Mouse (Mus musculus) hindbrain, embryonic 16.5 days (tissue): ENCODE results near the gene Gm20458. TPM values are rescaled to one million over a fixed set of nuclear protein-coding genes. Genes with fewer than 3 reads are reported as not detected.

Experiments used
- ATAC-seq: fragments of 200-750 bp; cut with Nextera tagmentation; 2 replicates; pipeline ENCODE4 v1.8.0; 2017; ENCODE audit warnings: moderate TSS enrichment, moderate library complexity
- H3K27ac ChIP-seq: fragments of 300-500 bp; sonication (generic); 2 replicates; pipeline ENCODE4 v1.5.1; 2014; ENCODE audit warnings: low read depth, mild to moderate bottlenecking, control low read depth, low read length, moderate library complexity
- H3K27me3 ChIP-seq: fragments of 300-500 bp; sonication (generic); replicated peaks from 2 replicates; pipeline ENCODE4 v1.6.1; 2014; ENCODE audit warnings: low read length; ENCODE audit not compliant: control insufficient read depth, insufficient read depth
- H3K36me3 ChIP-seq: fragments of 300-500 bp; sonication (generic); 2 replicates; pipeline ENCODE4 v1.6.1; 2014; ENCODE audit warnings: mild to moderate bottlenecking, low read length, moderate library complexity, mixed read lengths; ENCODE audit not compliant: control insufficient read depth, insufficient read depth
- H3K4me1 ChIP-seq: fragments of 300-500 bp; sonication (generic); 2 replicates; pipeline ENCODE4 v1.6.1; 2014; ENCODE audit warnings: low read depth, low read length; ENCODE audit not compliant: control insufficient read depth, insufficient read depth
- H3K4me2 ChIP-seq: fragments of 300-500 bp; sonication (generic); 2 replicates; pipeline ENCODE4 v1.6.1; 2014; ENCODE audit warnings: mild to moderate bottlenecking, low read length, control low read depth, moderate library complexity
- H3K4me3 ChIP-seq: fragments of 300-500 bp; sonication (generic); 2 replicates; pipeline ENCODE4 v1.5.1; 2014; ENCODE audit warnings: mild to moderate bottlenecking, low read length, control low read depth, moderate library complexity
- H3K9ac ChIP-seq: fragments of 300-500 bp; sonication (generic); 2 replicates; pipeline ENCODE4 v1.6.1; 2014; ENCODE audit warnings: low read depth, mild to moderate bottlenecking, control low read depth, low read length, moderate library complexity
- H3K9me3 ChIP-seq: fragments of 300-500 bp; sonication (generic); 2 replicates; pipeline ENCODE4 v1.6.1; 2014; ENCODE audit warnings: mild to moderate bottlenecking, low read length, moderate library complexity; ENCODE audit not compliant: control insufficient read depth
- WGBS: fragments of 180-500 bp; shearing (Covaris S2); extraction: QIAGEN DNeasy Blood & Tissue Kit; methylation state at CpG from one replicate; pipeline ENCODE4 v1.1.7; 2014; 5-methylcytosine and 5-hydroxymethylcytosine counted together
- polyA plus RNA-seq: library from polyadenylated mRNA; unstranded; fragments of >200 nt; fragmentation: Nextera tagmentation; extraction: Ambion mirVana; gene quantifications from 2 replicates; pipeline ENCODE4 v1.2.1, GENCODE M21; 2015

Gm20458 gene
- polyA plus RNA-seq, 1 experiment from 2014 or later: 12.3 TPM

- Histone ChIP-seq H3K9ac (no peak overlapping the region), H3K27me3 (no peaks in the 10 kb centered on the region), H3K36me3 (no peaks in the 10 kb centered on the region), H3K4me3 (no peak overlapping the region), H3K4me1 (no peaks in the 10 kb centered on the region), H3K9me3 (no peaks in the 10 kb centered on the region), H3K4me2 (no peak overlapping the region), H3K27ac (no peak overlapping the region)
- ATAC-seq: no peak
- WGBS: 80% methylated on average over 11 of the region's 11 CpGs
These were observed 37.3 kb upstream of the Gm20458 start for GRCm38 (mm10) chr2:164423464-164423863.

- Histone ChIP-seq H3K4me1 (no peaks in the 10 kb centered on the region), H3K9ac (no peak overlapping the region), H3K27me3 (no peaks in the 10 kb centered on the region), H3K4me3 (no peak overlapping the region), H3K36me3 (no peaks in the 10 kb centered on the region), H3K9me3 (no peaks in the 10 kb centered on the region), H3K4me2 (no peak overlapping the region), H3K27ac (no peak overlapping the region)
- ATAC-seq: no peak
- whole genome bisulfite sequencing: 90% methylated on average over 8 of the region's 8 CpGs
These were observed 36.4 kb upstream of the Gm20458 start for GRCm38 (mm10) chr2:164424406-164424805.

GRCm38 (mm10) chr2:164425401-164425800 is 35.4 kb upstream of the Gm20458 start:
- no peak overlapping the region for H3K4me2 ChIP-seq
- no peaks in the 10 kb centered on the region for H3K9me3 ChIP-seq
- H3K4me1 ChIP-seq: no peaks in the 10 kb centered on the region
- WGBS: 82% methylated on average over 5 of the region's 5 CpGs
- H3K36me3 ChIP-seq: no peaks in the 10 kb centered on the region
- no peak for ATAC-seq
- H3K27ac ChIP-seq: no peak overlapping the region
- no peaks in the 10 kb centered on the region for H3K27me3 ChIP-seq
- no peak overlapping the region for H3K4me3 ChIP-seq
- no peak overlapping the region for H3K9ac ChIP-seq

- WGBS: 34% methylated on average over 12 of the region's 12 CpGs
- Histone ChIP-seq H3K4me1 (no peaks in the 10 kb centered on the region), H3K27ac (no peak overlapping the region), H3K36me3 (no peaks in the 10 kb centered on the region), H3K4me3 (no peak overlapping the region), H3K27me3 (no peaks in the 10 kb centered on the region), H3K9me3 (no peaks in the 10 kb centered on the region), H3K9ac (no peak overlapping the region), H3K4me2 (no peak overlapping the region)
- no peak for ATAC-seq
These were observed 34.6 kb upstream of the Gm20458 start for GRCm38 (mm10) chr2:164426121-164426520.

- Histone ChIP-seq H3K36me3 (no peaks in the 10 kb centered on the region), H3K9me3 (no peaks in the 10 kb centered on the region), H3K4me2 (no peak overlapping the region), H3K4me1 (no peaks in the 10 kb centered on the region), H3K27ac (no peak overlapping the region), H3K4me3 (no peak overlapping the region), H3K27me3 (no peaks in the 10 kb centered on the region), H3K9ac (no peak overlapping the region)
- ATAC-seq: no peak
- 86% methylated on average over 5 of the region's 5 CpGs for WGBS
These were observed 33.8 kb upstream of the Gm20458 start for GRCm38 (mm10) chr2:164426952-164427351.

GRCm38 (mm10) chr2:164428451-164428850 is 32.3 kb upstream of the Gm20458 start:
- H3K9me3 ChIP-seq: no peaks in the 10 kb centered on the region
- H3K36me3 ChIP-seq: no peaks in the 10 kb centered on the region
- H3K27ac ChIP-seq: no peak overlapping the region
- no peaks in the 10 kb centered on the region for H3K27me3 ChIP-seq
- H3K4me1 ChIP-seq: no peaks in the 10 kb centered on the region
- no peak overlapping the region for H3K9ac ChIP-seq
- ATAC-seq: no peak
- no peak overlapping the region for H3K4me2 ChIP-seq
- WGBS: 48% methylated on average over 5 of the region's 5 CpGs
- H3K4me3 ChIP-seq: no peak overlapping the region

GRCm38 (mm10) chr2:164429881-164430615 is 30.7 kb upstream of the Gm20458 start:
- Histone ChIP-seq H3K36me3 (no peaks in the 10 kb centered on the region), H3K27ac (no peak overlapping the region), H3K9ac (no peak overlapping the region), H3K4me2 (no peak overlapping the region), H3K9me3 (no peaks in the 10 kb centered on the region), H3K4me3 (no peak overlapping the region), H3K4me1 (no peaks in the 10 kb centered on the region), H3K27me3 (no peaks in the 10 kb centered on the region)
- 46% methylated on average over 15 of the region's 15 CpGs for WGBS
- no peak for ATAC-seq

- no peak for ATAC-seq
- no peak overlapping the region for H3K4me3 ChIP-seq
These were observed 30.1 kb upstream of the Gm20458 start for GRCm38 (mm10) chr2:164430697-164431096.

GRCm38 (mm10) chr2:164431676-164432465 is 28.9 kb upstream of the Gm20458 start:
- ATAC-seq: no peak
- Histone ChIP-seq H3K4me2 (no peak overlapping the region), H3K27ac (no peak overlapping the region), H3K27me3 (no peaks in the 10 kb centered on the region), H3K9me3 (no peaks in the 10 kb centered on the region), H3K36me3 (no peaks in the 10 kb centered on the region), H3K4me3 (no peak overlapping the region), H3K9ac (no peak overlapping the region), H3K4me1 (no peaks in the 10 kb centered on the region)
- WGBS: 65% methylated on average over 9 of the region's 9 CpGs

More at GRCm38 (mm10) chr2:164430697-164431096, 30.1 kb upstream of the Gm20458 start:
- no peak overlapping the region for H3K27ac ChIP-seq
- no peak overlapping the region for H3K9ac ChIP-seq
- WGBS: 18% methylated on average over 7 of the region's 7 CpGs
- no peaks in the 10 kb centered on the region for H3K4me1 ChIP-seq
- no peaks in the 10 kb centered on the region for H3K27me3 ChIP-seq
- H3K9me3 ChIP-seq: no peaks in the 10 kb centered on the region
- H3K36me3 ChIP-seq: no peaks in the 10 kb centered on the region
- H3K4me2 ChIP-seq: no peak overlapping the region
